Mouse (Mus musculus): ENCODE data around the gene Ptprh. TPM values are rescaled to one million over a fixed set of nuclear protein-coding genes. Genes with fewer than 3 reads are reported as not detected.
"Not testable (repeated sequence)": the region's sequence is repeated elsewhere in the genome, so short reads cannot be mapped to it uniquely, and the experiment has no call there.

The Ptprh gene
- polyA plus RNA-seq, 2 experiments: 0.03 TPM; not detected in 1

- Histone ChIP-seq H3K4me1 (ENCODE audit: control insufficient read depth, insufficient read depth, low read length) (peaks cover 2% of the 10 kb centered on the region; the same call in 1 of the 2 replicates), H3K4me2 (replicated peaks; ENCODE audit: low read depth, low read length, severe bottlenecking) (peak within 1 kb of the TSS; percentile 47), H3K9me3 (ENCODE audit: control insufficient read depth, low read length) (no peaks in the 10 kb centered on the region), H3K9ac (ENCODE audit: low read depth, low read length, severe bottlenecking) (no peak within 1 kb of the TSS), H3K4me3 (replicated peaks; ENCODE audit: low read length) (peak within 1 kb of the TSS; percentile 33), H3K36me3 (ENCODE audit: control insufficient read depth, insufficient read depth, low read length) (no peaks in the 10 kb centered on the region), H3K27me3 (ENCODE audit: control insufficient read depth, insufficient read depth, low read length) (no peaks in the 10 kb centered on the region), H3K27ac (replicated peaks; ENCODE audit: low read depth, low read length) (no peak within 1 kb of the TSS)
- peak; percentile 87 for DNase-seq (ENCODE audit: low spot score)
- WGBS: 2% methylated on average over 27 of the region's 28 CpGs
- no peak for TF ChIP-seq POLR2A (IDR thresholded peaks at IDR 0.05; ENCODE audit: borderline replicate concordance, extremely low read depth, insufficient read depth, insufficient read length)
- peak; percentile 94 for ATAC-seq (ENCODE audit: low FRiP score, low read depth)
Measured at GRCm38 (mm10) chr7:4532005-4532729, 71.7 kb downstream of the Ptprh start, which contains the start of gene Dnaaf3. Gene Dnaaf3 (minus strand): TSS chr7:4532453.

- not testable (repeated sequence) for H3K4me1 ChIP-seq (ENCODE audit: control insufficient read depth, insufficient read depth, low read length); ATAC-seq (ENCODE audit: low FRiP score, low read depth); H3K36me3 ChIP-seq (ENCODE audit: control insufficient read depth, insufficient read depth, low read length); H3K27ac ChIP-seq (replicated peaks; ENCODE audit: low read depth, low read length); H3K4me2 ChIP-seq (replicated peaks; ENCODE audit: low read depth, low read length, severe bottlenecking); H3K27me3 ChIP-seq (ENCODE audit: control insufficient read depth, insufficient read depth, low read length); DNase-seq (ENCODE audit: low spot score); H3K4me3 ChIP-seq (replicated peaks; ENCODE audit: low read length); H3K9me3 ChIP-seq (ENCODE audit: control insufficient read depth, low read length); H3K9ac ChIP-seq (ENCODE audit: low read depth, low read length, severe bottlenecking)
- 41% methylated on average over 7 of the region's 8 CpGs for WGBS
Measured at GRCm38 (mm10) chr7:4530166-4530565, 73.7 kb downstream of the Ptprh start.

- peak overlapping the region; percentile 37; the same call in 1 of the 2 replicates for H3K4me3 ChIP-seq (replicated peaks; ENCODE audit: low read length)
Measured at GRCm38 (mm10) chr7:4527302-4527689, 76.5 kb downstream of the Ptprh start.

GRCm38 (mm10) chr7:4526341-4527301 lies 77.2 kb downstream of the Ptprh start:
- H3K27me3 ChIP-seq (ENCODE audit: control insufficient read depth, insufficient read depth, low read length): no peaks in the 10 kb centered on the region
- peak overlapping the region; percentile 56 for H3K9ac ChIP-seq (ENCODE audit: low read depth, low read length, severe bottlenecking)
- 25% methylated on average over 40 of the region's 40 CpGs for WGBS
- peak overlapping the region; percentile 37 for H3K4me3 ChIP-seq (replicated peaks; ENCODE audit: low read length)
- peak overlapping the region; percentile 72 for H3K27ac ChIP-seq (replicated peaks; ENCODE audit: low read depth, low read length)
- H3K36me3 ChIP-seq (ENCODE audit: control insufficient read depth, insufficient read depth, low read length): no peaks in the 10 kb centered on the region
- peak overlapping the region; percentile 66 for H3K4me2 ChIP-seq (replicated peaks; ENCODE audit: low read depth, low read length, severe bottlenecking)
- ATAC-seq (ENCODE audit: low FRiP score, low read depth) (peak; percentile 97), DNase-seq (ENCODE audit: low spot score) (peak; percentile 94)
- H3K4me1 ChIP-seq (ENCODE audit: control insufficient read depth, insufficient read depth, low read length): peaks cover 8% of the 10 kb centered on the region
- TF ChIP-seq POLR2A (IDR thresholded peaks at IDR 0.05; ENCODE audit: borderline replicate concordance, extremely low read depth, insufficient read depth, insufficient read length): no peak
- no peaks in the 10 kb centered on the region for H3K9me3 ChIP-seq (ENCODE audit: control insufficient read depth, low read length)

More at GRCm38 (mm10) chr7:4527302-4527689, 76.5 kb downstream of the Ptprh start:
- DNase-seq (ENCODE audit: low spot score): no peak
- Histone ChIP-seq H3K27ac (replicated peaks; ENCODE audit: low read depth, low read length) (no peak overlapping the region), H3K9ac (ENCODE audit: low read depth, low read length, severe bottlenecking) (no peak overlapping the region; the same call in 1 of the 2 replicates), H3K4me2 (replicated peaks; ENCODE audit: low read depth, low read length, severe bottlenecking) (peak overlapping the region; percentile 66), H3K9me3 (ENCODE audit: control insufficient read depth, low read length) (no peaks in the 10 kb centered on the region), H3K4me1 (ENCODE audit: control insufficient read depth, insufficient read depth, low read length) (peaks cover 8% of the 10 kb centered on the region), H3K36me3 (ENCODE audit: control insufficient read depth, insufficient read depth, low read length) (no peaks in the 10 kb centered on the region), H3K27me3 (ENCODE audit: control insufficient read depth, insufficient read depth, low read length) (no peaks in the 10 kb centered on the region)
- 44% methylated on average over 18 of the region's 18 CpGs for WGBS
- TF ChIP-seq POLR2A (IDR thresholded peaks at IDR 0.05; ENCODE audit: borderline replicate concordance, extremely low read depth, insufficient read depth, insufficient read length): no peak
- ATAC-seq (ENCODE audit: low FRiP score, low read depth): no peak

GRCm38 (mm10) chr7:4524212-4524922 lies 79.5 kb downstream of the Ptprh start, which contains the start of gene Tnni3:
Gene Tnni3 (minus strand): TSS chr7:4524229.
- 73% methylated on average over 15 of the region's 15 CpGs for WGBS
- H3K27ac ChIP-seq (replicated peaks; ENCODE audit: low read depth, low read length); H3K36me3 ChIP-seq (ENCODE audit: control insufficient read depth, insufficient read depth, low read length); H3K4me3 ChIP-seq (replicated peaks; ENCODE audit: low read length); H3K4me2 ChIP-seq (replicated peaks; ENCODE audit: low read depth, low read length, severe bottlenecking); H3K9me3 ChIP-seq (ENCODE audit: control insufficient read depth, low read length); ATAC-seq (ENCODE audit: low FRiP score, low read depth); H3K9ac ChIP-seq (ENCODE audit: low read depth, low read length, severe bottlenecking); H3K27me3 ChIP-seq (ENCODE audit: control insufficient read depth, insufficient read depth, low read length): not testable (repeated sequence)
- H3K4me1 ChIP-seq (ENCODE audit: control insufficient read depth, insufficient read depth, low read length): peaks cover 14% of the 10 kb centered on the region
- peak; percentile 60 for DNase-seq (ENCODE audit: low spot score)

All from limb, embryonic 14.5 days (tissue).